8 mouse cellular contexts compared by ENCODE assay signal in the genomic region with DNA sequence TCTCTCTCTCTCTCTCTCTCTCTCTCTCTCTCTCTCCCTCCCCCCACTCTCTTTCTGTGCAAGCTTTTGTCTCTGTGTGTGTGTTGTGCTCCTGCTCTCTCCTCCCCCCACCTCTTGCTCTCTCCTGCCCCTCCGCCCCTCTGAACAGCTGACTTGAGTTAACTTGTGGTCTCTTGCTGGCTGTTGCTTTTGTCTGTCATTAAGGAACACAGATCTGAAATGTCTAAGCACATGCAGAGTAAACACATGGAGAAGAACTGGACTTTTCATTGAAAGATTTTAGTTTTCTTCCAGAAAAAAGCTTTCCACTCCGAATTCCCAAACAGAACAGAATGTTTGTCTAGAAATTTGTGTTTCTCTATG.
DNase-seq lines count a peak whose midpoint lies in the region; ATAC-seq and TF ChIP-seq lines count a peak whose summit lies in the region.

No protein-coding gene starts in this region.

- no peak for TF ChIP-seq EP300 in liver, postnatal 0 days (IDR thresholded peaks at IDR 0.05; ENCODE audit: low read depth)

- peaks cover 8% of the 10 kb centered on the region for H3K4me1 ChIP-seq in lung, adult 2 months (ENCODE audit: control insufficient read depth, insufficient read depth, low read length)
- H3K4me1 ChIP-seq in hindbrain, embryonic 12.5 days: peaks cover 11% of the 10 kb centered on the region
- H3K4me1 ChIP-seq in liver, postnatal 0 days (ENCODE audit: insufficient read depth): peaks cover 8% of the 10 kb centered on the region; the same call in 1 of the 2 replicates
- peaks cover 18% of the 10 kb centered on the region for H3K4me1 ChIP-seq in thymus, adult 2 months (replicated peaks; ENCODE audit: control insufficient read depth, insufficient read depth, low read length)

- no peak for TF ChIP-seq CTCF in lung, adult 2 months (IDR thresholded peaks at IDR 0.05; ENCODE audit: insufficient read depth, low read length)
- no peak for TF ChIP-seq CTCF in liver, postnatal 0 days (IDR thresholded peaks at IDR 0.05; ENCODE audit: low read depth)
- TF ChIP-seq CTCF in thymus, adult 2 months (IDR thresholded peaks at IDR 0.05; ENCODE audit: borderline replicate concordance, control insufficient read depth, extremely low read depth, insufficient read depth, low read length, poor library complexity): no peak

- TF ChIP-seq POLR2A in lung, adult 2 months (IDR thresholded peaks at IDR 0.05; ENCODE audit: borderline replicate concordance, extremely low read depth, low read depth, low read length): no peak
- no peak for TF ChIP-seq POLR2A in thymus, adult 2 months (IDR thresholded peaks at IDR 0.05; ENCODE audit: control insufficient read depth, extremely low read depth, insufficient read depth, low read length, poor library complexity)

- H3K4me3 ChIP-seq in lung, adult 2 months (replicated peaks; ENCODE audit: extremely low read depth, low read depth, low read length): peak overlapping the region; percentile 56
- 0 out of 2 replicates have a peak overlapping the region, but pooled peaks have one; percentile 7 for H3K4me3 ChIP-seq in hindbrain, embryonic 12.5 days
- 0 out of 2 replicates have a peak overlapping the region, but pooled peaks have one; percentile 13 for H3K4me3 ChIP-seq in liver, postnatal 0 days (ENCODE audit: low read depth, low read length)
- H3K4me3 ChIP-seq in thymus, adult 2 months (ENCODE audit: control insufficient read depth, insufficient read depth, low read length): peak overlapping the region; percentile 53

- H3K4me2 ChIP-seq in hindbrain, embryonic 12.5 days (replicated peaks): peak overlapping the region; percentile 35
- peak overlapping the region; percentile 61 for H3K4me2 ChIP-seq in liver, postnatal 0 days (ENCODE audit: low read depth, low read length)

- no peak for ATAC-seq in hindbrain, embryonic 12.5 days (ENCODE audit: low FRiP score)
- 0 out of 2 replicates have a peak, but pooled peaks have one; percentile 13 for ATAC-seq in liver, postnatal 0 days
- no peak for ATAC-seq in cerebellum, adult (ENCODE audit: insufficient number of reproducible peaks, low FRiP score, low TSS enrichment)

- H3K9ac ChIP-seq in hindbrain, embryonic 12.5 days: no peak overlapping the region
- no peak overlapping the region for H3K9ac ChIP-seq in liver, postnatal 0 days (replicated peaks)

- no peaks in the 10 kb centered on the region for H3K9me3 ChIP-seq in hindbrain, embryonic 12.5 days (replicated peaks)
- H3K9me3 ChIP-seq in liver, postnatal 0 days (ENCODE audit: low read length): no peaks in the 10 kb centered on the region

- no peak overlapping the region for H3K27ac ChIP-seq in hindbrain, embryonic 12.5 days
- H3K27ac ChIP-seq in liver, postnatal 0 days (ENCODE audit: low read depth): no peak overlapping the region
- peak overlapping the region; percentile 96 for H3K27ac ChIP-seq in thymus, adult 2 months (ENCODE audit: control insufficient read depth, insufficient read depth, low read length)

- DNase-seq in lung, adult 2 months: no peak
- no peak for DNase-seq in lung, adult 18-20 months
- DNase-seq in liver, postnatal 0 days: no peak
- DNase-seq in thymus, adult 2 months: peak; percentile 72
- DNase-seq in cerebellum, postnatal 4 days (ENCODE audit: low spot score in 2 of 2): no peak
- DNase-seq in adrenal gland, postnatal 25 days: no peak

- no peaks in the 10 kb centered on the region for H3K27me3 ChIP-seq in hindbrain, embryonic 12.5 days
- no peaks in the 10 kb centered on the region for H3K27me3 ChIP-seq in liver, postnatal 0 days (ENCODE audit: insufficient read depth, low read length)
- no peaks in the 10 kb centered on the region for H3K27me3 ChIP-seq in thymus, adult 2 months (ENCODE audit: control insufficient read depth, insufficient read depth, low read length)

- no peaks in the 10 kb centered on the region for H3K36me3 ChIP-seq in hindbrain, embryonic 12.5 days
- H3K36me3 ChIP-seq in liver, postnatal 0 days (replicated peaks; ENCODE audit: insufficient read depth, low read length): no peaks in the 10 kb centered on the region
- no peaks in the 10 kb centered on the region for H3K36me3 ChIP-seq in thymus, adult 2 months (ENCODE audit: control insufficient read depth, insufficient read depth, low read length)

- 22% methylated on average over 2 of the region's 2 CpGs for WGBS in lung, adult 2 months
- 33% methylated on average over 2 of the region's 2 CpGs for WGBS in hindbrain, embryonic 12.5 days
- WGBS in liver, postnatal 0 days (ENCODE audit: insufficient replicate concordance): 33% methylated on average over 2 of the region's 2 CpGs
- WGBS in thymus, adult 2 months: 41% methylated on average over 2 of the region's 2 CpGs
